Comparison of ENCODE assay signal across 9 mouse cellular contexts in the genomic region with DNA sequence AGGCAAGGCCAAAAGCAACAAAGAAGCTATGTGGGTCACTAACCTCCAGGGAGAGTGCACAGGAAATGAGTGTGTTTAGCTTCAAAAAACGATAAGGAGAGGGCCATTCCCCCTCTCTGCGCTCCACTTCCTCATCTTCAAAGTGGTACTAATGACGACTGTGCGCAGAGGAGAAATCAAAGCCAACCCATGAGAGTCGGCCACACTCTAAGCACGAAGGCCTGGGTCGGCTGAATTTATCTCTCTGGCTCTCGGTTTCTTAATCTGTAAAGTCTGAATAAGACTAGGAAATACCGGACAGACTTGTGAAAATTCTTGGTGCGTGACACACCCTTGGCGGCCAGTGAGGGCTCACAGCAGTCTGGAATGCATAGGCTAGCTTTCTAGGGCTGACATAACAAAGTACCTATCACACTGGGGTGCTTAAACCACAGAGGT.
DNase-seq lines count a peak whose midpoint lies in the region; ATAC-seq and TF ChIP-seq lines count a peak whose summit lies in the region.
"Had no signal": no experiment of that assay in that cellular context is flagged by ENCODE, and none has a peak within 500 bp of the region (broad histone marks: within the 10 kb centered on the region; RNA-seq: fewer than 3 reads in every experiment).

No protein-coding gene starts in this region.

- TF ChIP-seq CTCF in Patski (IDR thresholded peaks at IDR 0.05): no peak

- intact Hi-C loops in heart, postnatal 10 days (cut with DNase I): loop anchor here (5.0 kb wide), 1 partner anchor 199 kb away; a partner anchor contains a TSS

- peak; percentile 8 for DNase-seq in B cell, adult 2 months
- DNase-seq in Patski (ENCODE audit: low read depth, low spot score) (peak; percentile 96), liver (peak; percentile 9)
- peak; percentile 66 to 71 for DNase-seq in heart, postnatal 10 days
- DNase-seq in splenic B cell, adult 2 months (ENCODE audit: low read depth, low spot score): peak; percentile 15
- DNase-seq in neural tube, embryonic 10.5 days (ENCODE audit: extremely low spot score, low spot score): no peak
- DNase-seq in right cerebral cortex, postnatal 10 days (ENCODE audit: low spot score in 2 of 2): no peak
- no peak for DNase-seq in right cerebral cortex, postnatal 36 days (ENCODE audit: low spot score in 2 of 2)

- no peaks in the 10 kb centered on the region for H3K36me3 ChIP-seq in splenic B cell, adult 2 months (ENCODE audit: control insufficient read depth, insufficient read depth, low read length, poor library complexity, severe bottlenecking)
- H3K36me3 ChIP-seq: embryonic facial prominence, embryonic 12.5 days had no signal

- ATAC-seq in Patski: peak; percentile 95

- POLR2A ChIA-PET in Patski (lab: Charles Lee): interaction anchor here (0.6 kb wide), 1 partner anchor 10 kb away, joined by 3 read pairs; no protein-coding TSS in a partner anchor

- in situ Hi-C loops in Patski (cut with MboI; ENCODE audit: low pct_unique_long_range_greater_than_20kb): no loop called here

- no peaks in the 10 kb centered on the region for H3K27me3 ChIP-seq in Patski
- H3K27me3 ChIP-seq in splenic B cell, adult 2 months (ENCODE audit: control insufficient read depth, insufficient read depth, low read length, poor library complexity, severe bottlenecking): no peaks in the 10 kb centered on the region
- H3K27me3 ChIP-seq: embryonic facial prominence, embryonic 12.5 days had no signal

- CTCF ChIA-PET in Patski (lab: Charles Lee): interaction anchor here (0.9 to 1.5 kb wide), 4 partner anchors 16 to 103 kb away, joined by 3 to 6 read pairs (median 4); no protein-coding TSS in a partner anchor

Comparison
In these comparisons a context has a peak if more than half of its experiments do, and no peak if none do; other contexts are left out.
1. DNase-seq: peak in B cell, adult 2 months (2 of 2), Patski (single experiment), heart, postnatal 10 days (2 of 2), liver (single experiment) and splenic B cell, adult 2 months (single experiment); none in neural tube, embryonic 10.5 days (single experiment), right cerebral cortex, postnatal 10 days (0 of 2) and right cerebral cortex, postnatal 36 days (0 of 2).